11 mouse cellular contexts compared by ENCODE assay signal in the genomic region with DNA sequence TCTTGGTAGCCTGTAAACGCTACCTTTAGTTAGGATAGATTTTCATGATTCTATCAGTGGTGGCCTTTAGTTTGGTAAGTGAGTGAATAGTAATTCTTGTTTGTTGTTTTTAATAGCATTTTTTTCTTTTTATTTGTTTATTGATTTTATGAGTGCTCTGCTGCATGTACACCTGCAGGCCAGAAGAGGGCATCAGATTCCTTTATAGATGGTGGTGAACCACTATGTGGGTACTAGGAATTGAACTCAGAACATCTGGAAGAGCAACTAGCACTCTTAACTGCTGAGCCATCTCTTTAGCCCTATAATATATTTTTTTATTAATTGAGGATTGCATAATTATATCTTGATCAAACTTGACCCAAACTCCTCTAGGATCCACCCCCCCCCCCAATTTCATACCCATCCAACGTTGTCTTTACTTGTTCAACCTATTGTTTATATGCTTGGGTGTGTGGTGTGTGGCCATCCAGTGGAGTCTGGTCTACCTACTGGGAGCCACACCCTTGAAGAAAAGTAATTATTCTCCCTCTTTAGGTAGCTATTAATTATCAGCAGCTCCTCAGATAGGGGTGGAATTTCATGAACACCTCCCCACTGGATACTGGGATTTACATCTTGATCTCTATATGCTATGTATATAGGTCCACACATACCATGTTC. TPM values are rescaled to one million over a fixed set of nuclear protein-coding genes. Genes with fewer than 3 reads are reported as not detected.
DNase-seq lines count a peak whose midpoint lies in the region; ATAC-seq and TF ChIP-seq lines count a peak whose summit lies in the region.
"Had no signal": no experiment of that assay in that cellular context is flagged by ENCODE, and none has a peak within 500 bp of the region (broad histone marks: within the 10 kb centered on the region; RNA-seq: fewer than 3 reads in every experiment).

No protein-coding gene starts in this region.

- peak; percentile 72 for TF ChIP-seq CTCF in gastrocnemius, adult 2 months (IDR thresholded peaks at IDR 0.05)
- TF ChIP-seq CTCF in lung, adult 2 months (IDR thresholded peaks at IDR 0.05; ENCODE audit: insufficient read depth, low read length), result 0 out of 2 replicates have a peak, but pooled peaks have one; percentile 3

- 82% methylated on average over 2 of the region's 2 CpGs for WGBS in lung, adult 2 months

- intact Hi-C loops in gastrocnemius, adult 2 months (cut with DNase I), result loop anchor here (1.0 to 5.0 kb wide), 2 partner anchors 60 to 162 kb away; a partner anchor contains a TSS
- intact Hi-C loops in gastrocnemius, postnatal 14 days (cut with DNase I; ENCODE audit: low total_unique reads), result loop anchor here (5.0 to 10.0 kb wide), 2 partner anchors 160 to 273 kb away; no protein-coding TSS in a partner anchor

- no peak for DNase-seq in gastrocnemius, adult 2 months
- DNase-seq in gastrocnemius, postnatal 25 days, result no peak
- no peak for DNase-seq in lung, adult 2 months
- no peak for DNase-seq in lung, postnatal 36 days
- DNase-seq in gastrocnemius, postnatal 14 days, result no peak
- DNase-seq in cerebellum, adult 9-10 months, result no peak
- DNase-seq: adrenal gland, postnatal 36 days; cerebellum, postnatal 14 days had no signal

- ATAC-seq in activated CD4-positive, CD25-positive, alpha-beta regulatory T cell, adult 4 months, result peak; percentile 63
- ATAC-seq in megakaryocyte progenitor cell, adult 5-6 weeks (replicated peaks; ENCODE audit: poor library complexity), result peak; percentile 60; the same call in 1 of the 2 replicates

- no peaks in the 10 kb centered on the region for H3K4me1 ChIP-seq in lung, adult 2 months (ENCODE audit: control insufficient read depth, insufficient read depth, low read length)
- H3K4me1 ChIP-seq: limb, embryonic 15.5 days had no signal

- no peak overlapping the region for H3K4me3 ChIP-seq in gastrocnemius, adult 2 months
- H3K4me3 ChIP-seq in lung, adult 2 months (replicated peaks; ENCODE audit: extremely low read depth, low read depth, low read length), result no peak overlapping the region
- H3K4me3 ChIP-seq: limb, embryonic 15.5 days had no signal

- no peak for TF ChIP-seq POLR2A in lung, adult 2 months (IDR thresholded peaks at IDR 0.05; ENCODE audit: borderline replicate concordance, extremely low read depth, low read depth, low read length)

- no peak overlapping the region for H3K27ac ChIP-seq in gastrocnemius, adult 2 months
- H3K27ac ChIP-seq: limb, embryonic 15.5 days had no signal

RNA-seq across cellular contexts. Expression of a gene that starts 53.7 kb away (rescaled TPM):
- 1 to 10 TPM; 4.0 to 6.3 TPM for total RNA-seq in gastrocnemius, adult 2 months (2021)
- 1 to 10 TPM; 4.2 to 6.9 TPM for total RNA-seq in gastrocnemius, postnatal 25 days (2021)
- polyA plus RNA-seq in lung, adult 2 months (2012; rRNA removed), result 10.6 and 14.0 TPM in 2 replicates
- under 1 TPM; 0.24 to 0.32 TPM for polyA plus RNA-seq in activated CD4-positive, CD25-positive, alpha-beta regulatory T cell, adult 4 months (2017; shearing (Covaris generic))
- total RNA-seq in megakaryocyte progenitor cell, adult 5-6 weeks (2015), result 0.29 and 0.35 TPM in 2 replicates
- 0.07 and 0.33 TPM in 2 replicates for total RNA-seq in megakaryocyte progenitor cell, adult 5-6 weeks (2017)
- 10 to 100 TPM in 1 of 2 experiments, 1 to 10 TPM in 1; 8.6 to 12.9 TPM for total RNA-seq in gastrocnemius, postnatal 14 days (2021)
